Mouse (Mus musculus): Measurements from ENCODE around the gene Trim3. TPM values are rescaled to one million over a fixed set of nuclear protein-coding genes. Genes with fewer than 3 reads are reported as not detected.

The Trim3 gene
- total and polyA plus RNA-seq, 3 experiments: 2.2 to 4.7 (median 3.5) TPM

DNA sequence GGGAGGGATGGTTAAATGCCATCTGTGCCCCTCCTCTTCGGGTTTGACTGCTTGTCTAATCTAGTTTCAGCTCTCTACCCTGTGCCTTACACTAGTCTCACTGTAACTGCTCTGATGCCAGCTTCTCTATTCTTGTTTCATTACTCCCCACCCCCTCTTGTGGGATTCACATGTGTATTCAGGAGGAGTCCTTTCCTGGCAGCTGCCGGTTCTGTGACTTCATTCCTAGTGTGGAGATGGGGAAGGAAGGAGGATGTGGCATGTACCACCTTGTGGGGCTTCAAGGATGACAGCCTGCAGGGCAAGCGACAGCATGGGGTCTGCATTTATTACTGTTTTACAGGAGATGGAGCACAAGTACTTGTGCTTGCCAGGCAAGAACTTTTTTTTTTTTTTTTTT is 8.6 kb upstream of the Trim3 start:
- Histone ChIP-seq H3K4me3 (replicated peaks in 1 of 3; ENCODE audit: low read depth in 2 of 3, low read length in 2 of 3, poor library complexity in 1 of 3) (no peak overlapping the region), H3K4me1 (ENCODE audit: control insufficient read depth in 1 of 2, insufficient read depth in 2 of 2) (peaks cover 7 to 39% of the 10 kb centered on the region in 2 experiments; a peak in 3 of 4 replicates), H3K27me3 (replicated peaks) (no peaks in the 10 kb centered on the region), H3K9me3 (replicated peaks; ENCODE audit: low read length) (no peaks in the 10 kb centered on the region), H3K27ac (ENCODE audit: insufficient read depth, low read depth) (no peak overlapping the region), H3K4me2 (ENCODE audit: insufficient read depth, low read depth, poor library complexity, severe bottlenecking) (peak overlapping the region; percentile 82; the same call in 1 of the 2 replicates), H3K36me3 (replicated peaks in 1 of 2; ENCODE audit: control insufficient read depth in 1 of 2, insufficient read depth in 1 of 2, low read length in 1 of 2) (peaks cover 8 to 67% of the 10 kb centered on the region in 2 experiments), H3K79me2 (replicated peaks; ENCODE audit: control insufficient read depth, extremely low read depth, insufficient read depth, poor library complexity, severe bottlenecking) (peaks cover 17% of the 10 kb centered on the region; the same call in 1 of the 2 replicates), H3K9ac (ENCODE audit: insufficient read depth, low read depth) (no peak overlapping the region)
- DNase-seq (ENCODE audit: extremely low read depth): no peak
- in situ Hi-C loops (cut with MboI; ENCODE audit: low pct_ligation_motif_present, low pct_unique_long_range_greater_than_20kb, low sequenced_read_pairs) (loop anchor here (10.0 kb wide), 1 partner anchor 163 kb away; no protein-coding TSS in a partner anchor), dilution Hi-C loops (cut with MboI; ENCODE audit: extremely low pct_ligation_motif_present, extremely low pct_unique_long_range_greater_than_20kb, low sequenced_read_pairs) (no loop called here)
- TF ChIP-seq MAX (IDR thresholded peaks at IDR 0.05; ENCODE audit: low read length): no peak
- no peak for TF ChIP-seq ZNF384 (IDR thresholded peaks at IDR 0.05; ENCODE audit: low read depth, low read length)

DNA sequence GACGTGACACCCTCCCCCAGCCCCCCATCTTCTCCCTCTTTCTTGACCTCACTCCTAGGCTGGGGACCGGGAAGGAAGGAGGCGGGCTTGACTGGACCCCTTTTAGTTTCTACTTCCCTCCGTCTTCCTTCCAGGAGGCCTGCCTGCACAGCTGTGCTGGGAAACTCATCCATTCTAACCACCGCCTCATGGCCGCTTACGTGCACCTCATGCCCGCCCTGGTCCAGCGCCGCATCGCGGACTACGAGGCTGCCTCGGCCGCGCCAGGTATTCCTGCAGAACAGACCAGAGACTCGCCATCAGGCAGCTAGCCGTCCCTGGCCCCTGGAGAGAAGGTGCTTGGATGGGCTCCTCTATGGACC is 7.5 kb upstream of the Trim3 start:
- DNase-seq (ENCODE audit: extremely low read depth): no peak
- no peaks in the 10 kb centered on the region for H3K9me3 ChIP-seq (replicated peaks; ENCODE audit: low read length)
- peaks cover 17% of the 10 kb centered on the region; the same call in 1 of the 2 replicates for H3K79me2 ChIP-seq (replicated peaks; ENCODE audit: control insufficient read depth, extremely low read depth, insufficient read depth, poor library complexity, severe bottlenecking)
- TF ChIP-seq USF1 (IDR thresholded peaks at IDR 0.05; ENCODE audit: low read depth, low read length): no peak
- 0 out of 2 replicates have a peak, but pooled peaks have one; percentile 26 for TF ChIP-seq TCF12 (IDR thresholded peaks at IDR 0.05; ENCODE audit: low read depth, low read length)
- H3K27ac ChIP-seq (ENCODE audit: insufficient read depth, low read depth): peak overlapping the region; percentile 27; the same call in 1 of the 2 replicates
- no peaks in the 10 kb centered on the region for H3K27me3 ChIP-seq (replicated peaks)
- H3K4me3 ChIP-seq (replicated peaks in 1 of 3; ENCODE audit: low read depth in 2 of 3, low read length in 2 of 3, poor library complexity in 1 of 3): peak overlapping the region; percentile 91 to 99 (median 93)
- peaks cover 18 to 71% of the 10 kb centered on the region in 2 experiments for H3K36me3 ChIP-seq (replicated peaks in 1 of 2; ENCODE audit: control insufficient read depth in 1 of 2, insufficient read depth in 1 of 2, low read length in 1 of 2)
- H3K4me1 ChIP-seq (ENCODE audit: control insufficient read depth in 1 of 2, insufficient read depth in 2 of 2): peaks cover 7 to 39% of the 10 kb centered on the region in 2 experiments; a peak in 3 of 4 replicates
- peak overlapping the region; percentile 82 for H3K4me2 ChIP-seq (ENCODE audit: insufficient read depth, low read depth, poor library complexity, severe bottlenecking)
- in situ Hi-C loops (cut with MboI; ENCODE audit: low pct_ligation_motif_present, low pct_unique_long_range_greater_than_20kb, low sequenced_read_pairs): loop anchor here (10.0 kb wide), 1 partner anchor 164 kb away; no protein-coding TSS in a partner anchor
- H3K9ac ChIP-seq (ENCODE audit: insufficient read depth, low read depth): peak overlapping the region; percentile 75
- dilution Hi-C loops (cut with MboI; ENCODE audit: extremely low pct_ligation_motif_present, extremely low pct_unique_long_range_greater_than_20kb, low sequenced_read_pairs): no loop called here

DNA sequence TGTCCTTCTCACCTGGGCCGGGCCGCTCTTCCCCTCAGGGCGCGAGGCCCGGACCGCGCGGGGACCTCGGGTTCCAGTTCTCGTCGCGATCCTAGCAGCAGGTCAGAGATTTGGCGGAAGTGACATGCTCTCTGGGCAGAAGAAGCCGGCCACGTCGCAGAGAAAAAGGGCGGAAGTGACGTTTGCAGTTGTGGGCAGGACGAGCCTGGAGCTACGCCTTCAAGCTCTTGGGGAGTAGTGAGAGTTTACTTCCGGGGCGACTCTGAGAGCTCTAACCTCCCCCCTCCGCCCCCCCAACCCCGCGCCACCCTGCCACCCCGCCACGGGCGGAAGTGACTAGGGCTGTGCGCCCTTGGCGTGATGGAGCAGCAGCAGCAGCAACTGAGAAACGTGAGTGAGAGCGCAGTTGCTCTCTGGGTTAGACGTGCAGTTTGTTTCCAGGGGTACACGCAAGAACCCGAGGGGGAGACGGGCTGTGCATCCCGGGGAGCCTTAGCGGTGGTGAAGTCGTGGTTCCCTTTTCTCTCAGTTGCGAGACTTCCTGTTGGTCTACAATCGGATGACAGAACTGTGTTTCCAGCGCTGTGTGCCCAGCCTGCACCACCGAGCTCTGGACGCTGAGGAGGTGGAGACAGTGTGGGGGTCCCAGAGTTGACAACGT is 7.0 kb upstream of the Trim3 start, which contains the start of the genes Arfip2 and Gm45799:
Arfip2 (minus strand) TSS at position 184 of the 661 bp plus-strand sequence.
Gm45799 (plus strand) TSS at position 320 of the 661 bp plus-strand sequence.
- peaks cover 18 to 71% of the 10 kb centered on the region in 2 experiments for H3K36me3 ChIP-seq (replicated peaks in 1 of 2; ENCODE audit: control insufficient read depth in 1 of 2, insufficient read depth in 1 of 2, low read length in 1 of 2)
- H3K4me3 ChIP-seq (replicated peaks in 1 of 3; ENCODE audit: low read depth in 2 of 3, low read length in 2 of 3, poor library complexity in 1 of 3): peak within 1 kb of the TSS; percentile 91 to 99 (median 93)
- H3K9ac ChIP-seq (ENCODE audit: insufficient read depth, low read depth): peak within 1 kb of the TSS; percentile 79
- dilution Hi-C loops (cut with MboI; ENCODE audit: extremely low pct_ligation_motif_present, extremely low pct_unique_long_range_greater_than_20kb, low sequenced_read_pairs) (no loop called here), in situ Hi-C loops (cut with MboI; ENCODE audit: low pct_ligation_motif_present, low pct_unique_long_range_greater_than_20kb, low sequenced_read_pairs) (loop anchor here (10.0 kb wide), 1 partner anchor 164 kb away; no protein-coding TSS in a partner anchor)
- peaks cover 17% of the 10 kb centered on the region; the same call in 1 of the 2 replicates for H3K79me2 ChIP-seq (replicated peaks; ENCODE audit: control insufficient read depth, extremely low read depth, insufficient read depth, poor library complexity, severe bottlenecking)
- no peaks in the 10 kb centered on the region for H3K27me3 ChIP-seq (replicated peaks)
- peak; percentile 67 for TF ChIP-seq TBP (conservative IDR thresholded peaks at IDR 0.05; ENCODE audit: low read depth, low read length)
- no peak for TF ChIP-seq POLR2AphosphoS2 (IDR thresholded peaks at IDR 0.05; ENCODE audit: low read depth, low read length)
- peak; percentile 89 for TF ChIP-seq BHLHE40 (IDR thresholded peaks at IDR 0.05; ENCODE audit: low read depth, low read length)
- peak; percentile 65; the same call in 1 of the 2 replicates for TF ChIP-seq CHD2 (IDR thresholded peaks at IDR 0.05; ENCODE audit: low read length)
- TF ChIP-seq ZNF384 (IDR thresholded peaks at IDR 0.05; ENCODE audit: low read depth, low read length): no peak
- TF ChIP-seq NELFE (IDR thresholded peaks at IDR 0.05; ENCODE audit: low read depth, low read length): peak; percentile 74
- TF ChIP-seq TCF12 (IDR thresholded peaks at IDR 0.05; ENCODE audit: low read depth, low read length): peak; percentile 44
- TF ChIP-seq POLR2A (IDR thresholded peaks at IDR 0.05; ENCODE audit: low read depth, low read length): peak; percentile 82
- 0 out of 2 replicates have a peak, but pooled peaks have one; percentile 53 for TF ChIP-seq MXI1 (IDR thresholded peaks at IDR 0.05; ENCODE audit: low read depth, low read length)
- no peak for TF ChIP-seq IRF4 (IDR thresholded peaks at IDR 0.05; ENCODE audit: low read depth, low read length)
- TF ChIP-seq MAZ (IDR thresholded peaks at IDR 0.05; ENCODE audit: low read depth, low read length): 0 out of 2 replicates have a peak, but pooled peaks have one; percentile 62
- TF ChIP-seq HCFC1 (IDR thresholded peaks at IDR 0.05; ENCODE audit: low read depth, low read length): peak; percentile 91
- peak; percentile 90 for TF ChIP-seq ELF1 (IDR thresholded peaks at IDR 0.05; ENCODE audit: low read depth, low read length)
- no peak for TF ChIP-seq CHD1 (IDR thresholded peaks at IDR 0.05; ENCODE audit: low read depth, low read length)
- TF ChIP-seq KAT2A (IDR thresholded peaks at IDR 0.05; ENCODE audit: insufficient replicate concordance, low read length): peak; percentile 78; the same call in 1 of the 2 replicates
- TF ChIP-seq USF2 (conservative IDR thresholded peaks at IDR 0.05; ENCODE audit: low read depth, low read length): no peak
- no peak for TF ChIP-seq CTCF (conservative IDR thresholded peaks at IDR 0.05 in 1 of 2, IDR thresholded peaks at IDR 0.05 in 1 of 2; ENCODE audit: low read depth in 2 of 2, low read length in 2 of 2)
- peaks cover 7 to 39% of the 10 kb centered on the region in 2 experiments; a peak in 3 of 4 replicates for H3K4me1 ChIP-seq (ENCODE audit: control insufficient read depth in 1 of 2, insufficient read depth in 2 of 2)
- DNase-seq (ENCODE audit: extremely low read depth): peak; percentile 98
- peak within 1 kb of the TSS; percentile 27; the same call in 1 of the 2 replicates for H3K27ac ChIP-seq (ENCODE audit: insufficient read depth, low read depth)
- peak within 1 kb of the TSS; percentile 82 for H3K4me2 ChIP-seq (ENCODE audit: insufficient read depth, low read depth, poor library complexity, severe bottlenecking)
- no peaks in the 10 kb centered on the region for H3K9me3 ChIP-seq (replicated peaks; ENCODE audit: low read length)
